Mouse (Mus musculus) hindbrain, embryonic 16.5 days (tissue): Measurements from ENCODE around the gene Sik2. TPM values are rescaled to one million over a fixed set of nuclear protein-coding genes. Genes with fewer than 3 reads are reported as not detected.

Source experiments
- ATAC-seq: fragments of 200-750 bp; cut with Nextera tagmentation; 2 replicates; pipeline ENCODE4 v1.8.0; 2017; ENCODE audit warnings: moderate TSS enrichment, moderate library complexity
- H3K27ac ChIP-seq: fragments of 300-500 bp; sonication (generic); 2 replicates; pipeline ENCODE4 v1.5.1; 2014; ENCODE audit warnings: low read depth, mild to moderate bottlenecking, control low read depth, low read length, moderate library complexity
- H3K27me3 ChIP-seq: fragments of 300-500 bp; sonication (generic); replicated peaks from 2 replicates; pipeline ENCODE4 v1.6.1; 2014; ENCODE audit warnings: low read length; ENCODE audit not compliant: control insufficient read depth, insufficient read depth
- H3K36me3 ChIP-seq: fragments of 300-500 bp; sonication (generic); 2 replicates; pipeline ENCODE4 v1.6.1; 2014; ENCODE audit warnings: mild to moderate bottlenecking, low read length, moderate library complexity, mixed read lengths; ENCODE audit not compliant: control insufficient read depth, insufficient read depth
- H3K4me1 ChIP-seq: fragments of 300-500 bp; sonication (generic); 2 replicates; pipeline ENCODE4 v1.6.1; 2014; ENCODE audit warnings: low read depth, low read length; ENCODE audit not compliant: control insufficient read depth, insufficient read depth
- H3K4me2 ChIP-seq: fragments of 300-500 bp; sonication (generic); 2 replicates; pipeline ENCODE4 v1.6.1; 2014; ENCODE audit warnings: mild to moderate bottlenecking, low read length, control low read depth, moderate library complexity
- H3K4me3 ChIP-seq: fragments of 300-500 bp; sonication (generic); 2 replicates; pipeline ENCODE4 v1.5.1; 2014; ENCODE audit warnings: mild to moderate bottlenecking, low read length, control low read depth, moderate library complexity
- H3K9ac ChIP-seq: fragments of 300-500 bp; sonication (generic); 2 replicates; pipeline ENCODE4 v1.6.1; 2014; ENCODE audit warnings: low read depth, mild to moderate bottlenecking, control low read depth, low read length, moderate library complexity
- H3K9me3 ChIP-seq: fragments of 300-500 bp; sonication (generic); 2 replicates; pipeline ENCODE4 v1.6.1; 2014; ENCODE audit warnings: mild to moderate bottlenecking, low read length, moderate library complexity; ENCODE audit not compliant: control insufficient read depth
- WGBS: fragments of 180-500 bp; shearing (Covaris S2); extraction: QIAGEN DNeasy Blood & Tissue Kit; methylation state at CpG from one replicate; pipeline ENCODE4 v1.1.7; 2014; 5-methylcytosine and 5-hydroxymethylcytosine counted together
- polyA plus RNA-seq: library from polyadenylated mRNA; unstranded; fragments of >200 nt; fragmentation: Nextera tagmentation; extraction: Ambion mirVana; gene quantifications from 2 replicates; pipeline ENCODE4 v1.2.1, GENCODE M21; 2015

The Sik2 gene
- polyA plus RNA-seq, 1 experiment from 2014 or later: 15.9 TPM

- no peak for ATAC-seq
- WGBS: 67% methylated on average over 1 of the region's 1 CpGs
Measured at GRCm38 (mm10) chr9:51030147-51030546, 21.3 kb upstream of the Sik2 start.

DNA sequence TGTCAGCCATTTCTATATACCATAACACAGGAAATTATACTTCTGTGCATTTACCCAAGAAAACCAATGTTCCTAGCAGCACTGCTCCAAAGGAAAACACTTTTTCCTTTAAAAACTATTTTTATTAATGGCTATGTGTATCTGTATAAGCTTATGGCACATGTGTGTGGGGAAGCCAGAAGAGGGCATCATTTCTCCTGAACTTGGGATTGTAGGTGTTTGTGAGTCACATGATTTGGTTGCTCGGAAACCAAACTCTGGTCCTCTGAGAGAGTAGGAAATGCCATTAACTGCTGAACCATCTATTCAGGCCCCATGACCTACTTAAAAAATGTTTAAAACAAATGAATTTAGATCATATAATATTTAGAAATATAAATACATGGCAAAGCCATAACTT, 18.1 kb upstream of the Sik2 start:
- no peak for ATAC-seq
- 84% methylated on average over 1 of the region's 1 CpGs for whole genome bisulfite sequencing
- Histone ChIP-seq H3K36me3 (no peaks in the 10 kb centered on the region), H3K27ac (no peak overlapping the region), H3K9me3 (no peaks in the 10 kb centered on the region), H3K4me1 (no peaks in the 10 kb centered on the region), H3K4me3 (no peak overlapping the region), H3K4me2 (no peak overlapping the region), H3K9ac (no peak overlapping the region), H3K27me3 (no peaks in the 10 kb centered on the region)

More at GRCm38 (mm10) chr9:51030147-51030546, 21.3 kb upstream of the Sik2 start:
- Histone ChIP-seq H3K27me3 (no peaks in the 10 kb centered on the region), H3K9ac (no peak overlapping the region), H3K4me1 (no peaks in the 10 kb centered on the region), H3K36me3 (no peaks in the 10 kb centered on the region), H3K4me3 (no peak overlapping the region), H3K9me3 (no peaks in the 10 kb centered on the region), H3K27ac (no peak overlapping the region), H3K4me2 (no peak overlapping the region)

- H3K27ac ChIP-seq: no peak overlapping the region
- H3K4me1 ChIP-seq: no peaks in the 10 kb centered on the region
- no peak for ATAC-seq
- H3K9ac ChIP-seq: no peak overlapping the region
- no peak overlapping the region for H3K4me2 ChIP-seq
- no peaks in the 10 kb centered on the region for H3K9me3 ChIP-seq
- H3K4me3 ChIP-seq: no peak overlapping the region
- WGBS: 88% methylated on average over 4 of the region's 4 CpGs
- no peaks in the 10 kb centered on the region for H3K27me3 ChIP-seq
- H3K36me3 ChIP-seq: no peaks in the 10 kb centered on the region
Measured at GRCm38 (mm10) chr9:51021123-51021795, 12.4 kb upstream of the Sik2 start.

DNA sequence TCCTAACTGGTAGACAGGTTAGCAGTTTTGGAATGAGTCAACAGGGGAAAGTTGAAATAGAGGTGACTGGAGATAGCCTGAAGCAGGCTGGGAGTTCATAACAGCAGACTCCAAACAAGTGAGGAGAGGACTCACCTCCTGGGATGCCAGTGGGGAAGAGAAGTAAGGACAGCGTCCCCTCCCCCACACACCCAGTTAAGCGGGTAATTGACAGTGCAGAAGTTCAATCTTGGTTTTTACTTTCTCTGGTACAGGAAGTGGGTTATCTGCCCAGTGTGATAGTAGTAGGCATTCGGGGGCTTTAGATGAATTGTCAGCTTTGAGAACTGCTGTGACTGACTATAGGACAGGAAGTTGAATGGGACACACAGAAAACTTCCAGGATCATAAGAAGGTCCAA, 11.5 kb upstream of the Sik2 start:
- 77% methylated on average over 3 of the region's 3 CpGs for WGBS
- Histone ChIP-seq H3K9me3 (no peaks in the 10 kb centered on the region), H3K4me2 (no peak overlapping the region), H3K4me1 (no peaks in the 10 kb centered on the region), H3K9ac (no peak overlapping the region), H3K36me3 (no peaks in the 10 kb centered on the region), H3K27me3 (no peaks in the 10 kb centered on the region), H3K4me3 (no peak overlapping the region), H3K27ac (no peak overlapping the region)
- no peak for ATAC-seq

DNA sequence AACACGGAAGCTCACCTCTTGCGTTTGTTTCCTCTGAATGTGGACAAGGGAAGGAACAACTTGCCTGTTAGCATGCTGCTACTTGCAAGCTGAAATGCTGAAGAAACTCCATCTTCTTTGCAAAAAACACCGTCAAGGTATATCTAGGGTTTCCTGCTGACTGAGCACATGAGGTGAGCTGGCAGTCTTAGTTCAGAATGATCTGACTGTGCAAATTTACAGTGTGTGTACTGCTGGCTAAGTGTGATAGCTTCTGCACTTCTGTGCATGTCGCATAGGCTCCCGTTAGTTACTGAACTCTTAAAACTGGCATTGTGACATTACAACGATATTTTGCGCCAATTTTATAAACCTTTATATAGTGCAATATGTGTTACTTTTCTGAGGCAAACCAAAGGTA, 10.8 kb upstream of the Sik2 start:
- no peak for ATAC-seq
- no peak overlapping the region for H3K4me3 ChIP-seq
- no peaks in the 10 kb centered on the region for H3K9me3 ChIP-seq
- no peak overlapping the region for H3K4me2 ChIP-seq
- H3K9ac ChIP-seq: no peak overlapping the region
- H3K27me3 ChIP-seq: no peaks in the 10 kb centered on the region
- no peak overlapping the region for H3K27ac ChIP-seq
- no peaks in the 10 kb centered on the region for H3K4me1 ChIP-seq
- H3K36me3 ChIP-seq: no peaks in the 10 kb centered on the region
- WGBS: 76% methylated on average over 7 of the region's 7 CpGs

GRCm38 (mm10) chr9:51015732-51016131, 6.9 kb upstream of the Sik2 start:
- 60% methylated on average over 4 of the region's 4 CpGs for WGBS

GRCm38 (mm10) chr9:51013644-51014043, 4.8 kb upstream of the Sik2 start:
- no peaks in the 10 kb centered on the region for H3K27me3 ChIP-seq
- no peak overlapping the region for H3K27ac ChIP-seq
- no peaks in the 10 kb centered on the region for H3K36me3 ChIP-seq
- no peak overlapping the region for H3K9ac ChIP-seq
- 94% methylated on average over 1 of the region's 1 CpGs for WGBS
- H3K9me3 ChIP-seq: no peaks in the 10 kb centered on the region
- 0 out of 2 replicates have a peak, but pooled peaks cover 5% of the 10 kb centered on the region for H3K4me1 ChIP-seq
- H3K4me3 ChIP-seq: no peak overlapping the region
- ATAC-seq: no peak
- no peak overlapping the region for H3K4me2 ChIP-seq

More at GRCm38 (mm10) chr9:51015732-51016131, 6.9 kb upstream of the Sik2 start:
- H3K27ac ChIP-seq: no peak overlapping the region
- H3K27me3 ChIP-seq: no peaks in the 10 kb centered on the region
- H3K9ac ChIP-seq: no peak overlapping the region
- no peak overlapping the region for H3K4me3 ChIP-seq
- no peaks in the 10 kb centered on the region for H3K36me3 ChIP-seq
- H3K4me2 ChIP-seq: no peak overlapping the region
- no peaks in the 10 kb centered on the region for H3K4me1 ChIP-seq
- ATAC-seq: no peak
- H3K9me3 ChIP-seq: no peaks in the 10 kb centered on the region

- Histone ChIP-seq H3K27me3 (no peaks in the 10 kb centered on the region), H3K4me1 (peaks cover 13% of the 10 kb centered on the region), H3K4me2 (peak overlapping the region; percentile 71), H3K9me3 (no peaks in the 10 kb centered on the region), H3K27ac (no peak overlapping the region), H3K36me3 (no peaks in the 10 kb centered on the region), H3K4me3 (peak overlapping the region; percentile 69), H3K9ac (peak overlapping the region; percentile 86; the same call in 1 of the 2 replicates)
- WGBS: 3% methylated on average over 6 of the region's 6 CpGs
- no peak for ATAC-seq
Measured at GRCm38 (mm10) chr9:51009656-51009950, 730 bp upstream of the Sik2 start.

DNA sequence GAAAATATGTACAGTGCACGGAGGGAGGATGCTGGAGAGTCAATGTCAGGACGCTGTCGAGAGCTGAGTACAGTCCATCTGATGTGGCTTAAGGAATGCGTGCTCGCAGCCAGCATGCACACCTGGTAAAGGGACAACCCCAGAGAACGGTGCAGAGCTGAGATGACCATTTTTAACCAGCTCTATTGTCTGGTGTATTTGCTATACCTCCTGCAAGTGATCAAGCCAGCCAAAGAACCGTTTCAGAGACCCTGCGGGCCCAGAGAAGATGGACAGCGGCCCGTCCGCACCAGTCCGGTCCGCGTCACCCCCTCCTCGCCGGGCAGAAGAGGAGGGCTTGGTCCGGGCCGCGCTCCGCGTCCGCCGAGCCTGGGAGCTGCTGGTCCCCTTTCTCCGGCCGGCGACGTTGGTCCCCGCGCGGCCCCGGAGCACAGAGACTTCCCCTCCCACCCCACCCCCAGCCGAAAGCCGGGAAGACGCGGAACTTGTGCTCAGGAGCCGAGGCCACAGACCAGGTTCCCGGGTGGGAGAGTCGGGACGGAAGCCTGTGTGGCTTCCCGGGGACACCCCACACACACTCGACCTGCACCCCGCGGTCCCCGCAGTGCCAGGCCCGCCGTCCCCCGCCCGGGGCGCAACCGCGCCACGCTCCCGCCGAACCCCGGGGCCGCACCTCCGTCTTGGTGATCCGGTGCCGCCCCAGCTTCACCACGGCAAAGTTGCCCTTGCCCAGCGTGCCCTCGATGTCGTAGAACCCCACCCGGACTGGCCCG, 619 bp downstream of the Sik2 start:
- Histone ChIP-seq H3K4me2 (peak overlapping the region; percentile 81), H3K4me1 (peaks cover 13% of the 10 kb centered on the region), H3K4me3 (peak overlapping the region; percentile 69), H3K27me3 (no peaks in the 10 kb centered on the region), H3K27ac (peak overlapping the region; percentile 89), H3K36me3 (no peaks in the 10 kb centered on the region), H3K9ac (peak overlapping the region; percentile 86), H3K9me3 (no peaks in the 10 kb centered on the region)
- ATAC-seq: no peak; the same call in 1 of the 2 replicates
- WGBS: 0% methylated on average over 41 of the region's 65 CpGs
